Mouse (Mus musculus) MEL (cell line): Measurements from ENCODE around the gene Olfr761. TPM values are rescaled to one million over a fixed set of nuclear protein-coding genes. Genes with fewer than 3 reads are reported as not detected.

Experiments
- DNase-seq: peaks from one replicate; pipeline ENCODE4 v3.0.0; 2011; ENCODE audit warnings: low read depth, low spot score
- H3K27ac ChIP-seq: 2 replicates; pipeline ENCODE4 v1.5.1; 2012; ENCODE audit warnings: low read depth, mild to moderate bottlenecking, control low read depth, low read length, moderate library complexity; ENCODE audit not compliant: control insufficient read depth
- H3K27me3 ChIP-seq, 2 experiments: fragments of 150-350 bp in 1 of 2; sonication (generic) in 1 of 2; 2 replicates each; pipeline ENCODE4 v1.6.1; 2012; ENCODE audit warnings: low read length in 2 of 2, mild to moderate bottlenecking in 2 of 2, improper control_type of control experiment in 1 of 2, moderate library complexity in 1 of 2; ENCODE audit not compliant: insufficient read depth in 2 of 2, control insufficient read depth in 1 of 2
- H3K36me3 ChIP-seq, 2 experiments: 2 replicates each; pipeline ENCODE4 v1.6.1; 2012 to 2014; ENCODE audit warnings: low read length in 2 of 2, improper control_type of control experiment in 1 of 2, inconsistent platforms in 1 of 2, mild to moderate bottlenecking in 1 of 2; ENCODE audit not compliant: insufficient read depth in 2 of 2, control insufficient read depth in 1 of 2
- H3K4me1 ChIP-seq, 2 experiments: fragments of 150-350 bp in 1 of 2; sonication (generic) in 1 of 2; 2 replicates each; pipeline ENCODE4 v1.6.1; 2012; ENCODE audit warnings: low read length in 2 of 2, improper control_type of control experiment in 1 of 2, mild to moderate bottlenecking in 1 of 2; ENCODE audit not compliant: insufficient read depth in 2 of 2, control insufficient read depth in 1 of 2
- H3K4me3 ChIP-seq, 2 experiments: fragments of 150-350 bp in 1 of 2; sonication (generic) in 1 of 2; 2 replicates each; pipeline ENCODE4 v1.5.1; 2012; ENCODE audit warnings: low read depth in 2 of 2, low read length in 2 of 2, mild to moderate bottlenecking in 2 of 2, moderate library complexity in 2 of 2, control low read depth in 1 of 2, improper control_type of control experiment in 1 of 2; ENCODE audit not compliant: control insufficient read depth in 1 of 2, insufficient read depth in 1 of 2
- H3K79me2 ChIP-seq: 2 replicates; pipeline ENCODE4 v1.6.1; 2012; ENCODE audit warnings: mild to moderate bottlenecking, low read length, moderate library complexity; ENCODE audit not compliant: control insufficient read depth, poor library complexity, insufficient read depth
- H3K9ac ChIP-seq: 2 replicates; pipeline ENCODE4 v1.6.1; 2012; ENCODE audit warnings: low read depth, mild to moderate bottlenecking, control low read depth, low read length, moderate library complexity; ENCODE audit not compliant: control insufficient read depth, poor library complexity, severe bottlenecking
- H3K9me3 ChIP-seq: fragments of 150-350 bp; sonication (generic); replicated peaks from 2 replicates; pipeline ENCODE4 v1.6.1; 2012; ENCODE audit warnings: mild to moderate bottlenecking, low read length, improper control_type of control experiment, moderate library complexity; ENCODE audit not compliant: insufficient read depth
- BHLHE40 ChIP-seq: IDR thresholded peaks from 2 replicates; pipeline ENCODE4 v1.6.1; 2012; ENCODE audit warnings: low read depth, mild to moderate bottlenecking, inconsistent platforms, low read length, improper control_type of control experiment, borderline replicate concordance
- CHD1 ChIP-seq: IDR thresholded peaks from 2 replicates; pipeline ENCODE4 v1.6.1; 2012; ENCODE audit warnings: low read depth, mild to moderate bottlenecking, inconsistent platforms, low read length, improper control_type of control experiment
- CHD2 ChIP-seq: IDR thresholded peaks from 2 replicates; pipeline ENCODE4 v1.6.1; 2011; ENCODE audit warnings: low read length, improper control_type of control experiment
- CTCF ChIP-seq, 3 experiments: IDR thresholded peaks in 2 of 3; conservative IDR thresholded peaks in 1 of 3; 2 replicates each; pipeline ENCODE4 v1.5.1; 2011 to 2012; ENCODE audit warnings: low read length in 3 of 3, low read depth in 2 of 3, mild to moderate bottlenecking in 2 of 3, improper control_type of control experiment in 1 of 3, inconsistent platforms in 1 of 3, mixed read lengths in 1 of 3, moderate library complexity in 1 of 3; ENCODE audit not compliant: control insufficient read depth in 1 of 3, insufficient read depth in 1 of 3, poor library complexity in 1 of 3, severe bottlenecking in 1 of 3
- E2F4 ChIP-seq: IDR thresholded peaks from 2 replicates; pipeline ENCODE4 v1.6.1; 2011; ENCODE audit warnings: low read depth, low read length, improper control_type of control experiment, borderline replicate concordance
- EP300 ChIP-seq, 2 experiments: IDR thresholded peaks; 2 replicates each; pipeline ENCODE4 v1.6.1; 2011; ENCODE audit warnings: improper control_type of control experiment in 2 of 2, low read length in 2 of 2, low read depth in 1 of 2, mild to moderate bottlenecking in 1 of 2
- ETS1 ChIP-seq: IDR thresholded peaks from 2 replicates; pipeline ENCODE4 v1.6.1; 2012; ENCODE audit warnings: low read depth, mild to moderate bottlenecking, inconsistent platforms, low read length, improper control_type of control experiment, moderate library complexity
- GABPA ChIP-seq: IDR thresholded peaks from 2 replicates; pipeline ENCODE4 v1.6.1; 2012; ENCODE audit warnings: low read depth, mild to moderate bottlenecking, inconsistent platforms, low read length, improper control_type of control experiment, moderate library complexity
- GATA1 ChIP-seq: IDR thresholded peaks from 2 replicates; pipeline ENCODE4 v1.6.1; 2011; ENCODE audit warnings: low read depth, low read length, improper control_type of control experiment
- HCFC1 ChIP-seq: IDR thresholded peaks from 2 replicates; pipeline ENCODE4 v1.6.1; 2012; ENCODE audit warnings: low read depth, mild to moderate bottlenecking, inconsistent platforms, low read length, improper control_type of control experiment, moderate library complexity
- JUND ChIP-seq: IDR thresholded peaks from 2 replicates; pipeline ENCODE4 v1.6.1; 2011; ENCODE audit warnings: low read depth, mild to moderate bottlenecking, improper control_type of control experiment, low read length
- KAT2A ChIP-seq: conservative IDR thresholded peaks from 2 replicates; pipeline ENCODE4 v1.6.1; 2012; ENCODE audit warnings: low read depth, low read length, improper control_type of control experiment, inconsistent platforms
- MAFK ChIP-seq: IDR thresholded peaks from 2 replicates; pipeline ENCODE4 v1.6.1; 2011; ENCODE audit warnings: low read depth, mild to moderate bottlenecking, low read length, improper control_type of control experiment, borderline replicate concordance
- MAX ChIP-seq: IDR thresholded peaks from 2 replicates; pipeline ENCODE4 v1.6.1; 2011; ENCODE audit warnings: low read length, improper control_type of control experiment
- MAZ ChIP-seq: IDR thresholded peaks from 2 replicates; pipeline ENCODE4 v1.6.1; 2012; ENCODE audit warnings: low read depth, mild to moderate bottlenecking, inconsistent platforms, low read length, improper control_type of control experiment
- MEF2A ChIP-seq: IDR thresholded peaks from 2 replicates; pipeline ENCODE4 v1.6.1; 2014; ENCODE audit warnings: low read depth, mild to moderate bottlenecking, inconsistent platforms, low read length, improper control_type of control experiment; ENCODE audit not compliant: poor library complexity, insufficient replicate concordance, severe bottlenecking; ENCODE audit errors: extremely low read depth
- MXI1 ChIP-seq: IDR thresholded peaks from 2 replicates; pipeline ENCODE4 v1.6.1; 2011; ENCODE audit warnings: mild to moderate bottlenecking, low read depth, low read length, improper control_type of control experiment
- MYB ChIP-seq: IDR thresholded peaks from 2 replicates; pipeline ENCODE4 v1.6.1; 2011; ENCODE audit warnings: mild to moderate bottlenecking, low read depth, low read length, improper control_type of control experiment
- MYC ChIP-seq: IDR thresholded peaks from 2 replicates; pipeline ENCODE4 v1.6.1; 2011; ENCODE audit warnings: low read depth, mild to moderate bottlenecking, low read length, improper control_type of control experiment, moderate library complexity
- NRF1 ChIP-seq: IDR thresholded peaks from 2 replicates; pipeline ENCODE4 v1.6.1; 2014; ENCODE audit warnings: low read depth, mild to moderate bottlenecking, inconsistent platforms, low read length, improper control_type of control experiment, moderate library complexity; ENCODE audit not compliant: poor library complexity, insufficient read depth, severe bottlenecking
- POLR2A ChIP-seq, 2 experiments: IDR thresholded peaks; 2 replicates each; pipeline ENCODE4 v1.6.1; 2011 to 2012; ENCODE audit warnings: low read length in 2 of 2, mild to moderate bottlenecking in 2 of 2, control low read depth in 1 of 2, improper control_type of control experiment in 1 of 2, low read depth in 1 of 2, moderate library complexity in 1 of 2; ENCODE audit not compliant: control insufficient read depth in 1 of 2, insufficient read depth in 1 of 2, poor library complexity in 1 of 2
- POLR2AphosphoS2 ChIP-seq: IDR thresholded peaks from 2 replicates; pipeline ENCODE4 v1.6.1; 2011; ENCODE audit warnings: low read length, improper control_type of control experiment
- POLR2AphosphoS5 ChIP-seq: IDR thresholded peaks from 2 replicates; pipeline ENCODE4 v1.6.1; 2012; ENCODE audit warnings: low read depth, borderline replicate concordance, mild to moderate bottlenecking, inconsistent platforms, low read length, moderate library complexity, mixed read lengths
- RAD21 ChIP-seq: IDR thresholded peaks from 2 replicates; pipeline ENCODE4 v1.6.1; 2011; ENCODE audit warnings: mild to moderate bottlenecking, low read depth, low read length, improper control_type of control experiment
- RCOR1 ChIP-seq: IDR thresholded peaks from 2 replicates; pipeline ENCODE4 v1.6.1; 2012; ENCODE audit warnings: low read depth, mild to moderate bottlenecking, inconsistent platforms, low read length, improper control_type of control experiment
- SIN3A ChIP-seq: IDR thresholded peaks from 2 replicates; pipeline ENCODE4 v1.6.1; 2012; ENCODE audit warnings: low read length, improper control_type of control experiment, inconsistent platforms
- SMC3 ChIP-seq: IDR thresholded peaks from 2 replicates; pipeline ENCODE4 v1.6.1; 2011; ENCODE audit warnings: low read depth, low read length, improper control_type of control experiment
- TAL1 ChIP-seq: IDR thresholded peaks from 2 replicates; pipeline ENCODE4 v1.6.1; 2012; ENCODE audit warnings: mild to moderate bottlenecking, inconsistent platforms, low read length, moderate library complexity, mixed read lengths
- TBP ChIP-seq: IDR thresholded peaks from 2 replicates; pipeline ENCODE4 v1.8.0; 2011; ENCODE audit warnings: low read depth, low read length, improper control_type of control experiment
- TCF12 ChIP-seq: IDR thresholded peaks from 2 replicates; pipeline ENCODE4 v1.6.1; 2014; ENCODE audit warnings: low read depth, mild to moderate bottlenecking, inconsistent platforms, low read length, improper control_type of control experiment, moderate library complexity
- UBTF ChIP-seq: IDR thresholded peaks from 2 replicates; pipeline ENCODE4 v1.6.1; 2012; ENCODE audit warnings: low read depth, mild to moderate bottlenecking, inconsistent platforms, low read length, improper control_type of control experiment, moderate library complexity, borderline replicate concordance; ENCODE audit not compliant: insufficient read depth
- USF1 ChIP-seq: IDR thresholded peaks from 2 replicates; pipeline ENCODE4 v1.6.1; 2014; ENCODE audit warnings: low read depth, mild to moderate bottlenecking, inconsistent platforms, low read length, improper control_type of control experiment, moderate library complexity
- USF2 ChIP-seq, 2 experiments: IDR thresholded peaks; 2 replicates each; pipeline ENCODE4 v1.6.1; 2011 to 2012; ENCODE audit warnings: improper control_type of control experiment in 2 of 2, low read length in 2 of 2, borderline replicate concordance in 1 of 2, inconsistent platforms in 1 of 2, low read depth in 1 of 2, mild to moderate bottlenecking in 1 of 2; ENCODE audit not compliant: insufficient read depth in 1 of 2
- ZC3H11A ChIP-seq: IDR thresholded peaks from 2 replicates; pipeline ENCODE4 v1.6.1; 2012; ENCODE audit warnings: low read depth, mild to moderate bottlenecking, inconsistent platforms, low read length, improper control_type of control experiment
- ZKSCAN1 ChIP-seq: IDR thresholded peaks from 2 replicates; pipeline ENCODE4 v1.6.1; 2012; ENCODE audit warnings: low read depth, mild to moderate bottlenecking, inconsistent platforms, low read length, improper control_type of control experiment, moderate library complexity
- ZMIZ1 ChIP-seq: IDR thresholded peaks from 2 replicates; pipeline ENCODE4 v1.6.1; 2012; ENCODE audit warnings: low read depth, mild to moderate bottlenecking, inconsistent platforms, low read length, improper control_type of control experiment, moderate library complexity
- ZNF384 ChIP-seq: IDR thresholded peaks from 2 replicates; pipeline ENCODE4 v1.6.1; 2012; ENCODE audit warnings: low read depth, mild to moderate bottlenecking, inconsistent platforms, low read length, improper control_type of control experiment
- polyA plus RNA-seq, 2 experiments: library from polyadenylated mRNA; stranded (reverse) in 1 of 2; unstranded in 1 of 2; fragments of >175 nt in 1 of 2; fragments of >200 nt in 1 of 2; gene quantifications; 2 replicates each; pipeline versions ENCODE4 v1.2.1 to v1.2.4; 2012; ENCODE audit warnings: low replicate concordance in 2 of 2, low read depth in 1 of 2; ENCODE audit not compliant: insufficient read length in 2 of 2, insufficient read depth in 1 of 2, missing spikeins in 1 of 2
- total RNA-seq: library from RNA; depleted of rRNA; stranded (reverse); fragments of 300-350 nt; gene quantifications from 2 replicates; pipeline ENCODE4 v1.2.3, GENCODE M21; 2012

The Olfr761 gene
- total and polyA plus RNA-seq, 3 experiments = not detected

- Histone ChIP-seq H3K36me3 (peaks cover 0 to 13% of the 10 kb centered on the region in 2 experiments; a peak in 2 of 4 replicates), H3K27ac (peak overlapping the region; percentile 51), H3K27me3 (no peaks in the 10 kb centered on the region), H3K4me1 (peaks cover 7 to 8% of the 10 kb centered on the region in 2 experiments; a peak in 3 of 4 replicates), H3K79me2 (no peaks in the 10 kb centered on the region), H3K4me3 (peak overlapping the region; percentile 1 to 45; a peak in 2 of 4 replicates), H3K9me3 (no peaks in the 10 kb centered on the region), H3K9ac (no peak overlapping the region)
- peak; percentile 93 for DNase-seq
- TF ChIP-seq SMC3 (no peak), POLR2AphosphoS2 (no peak), E2F4 (no peak), CHD1 (no peak), POLR2AphosphoS5 (no peak), RCOR1 (peak; percentile 92), TBP (peak; percentile 44; the same call in 1 of the 2 replicates), ZMIZ1 (no peak; the same call in 1 of the 2 replicates), MYC (0 out of 2 replicates have a peak, but pooled peaks have one; percentile 58), ZC3H11A (no peak), TCF12 (peak; percentile 100), POLR2A (IDR thresholded peaks at IDR 0.05; ENCODE audit: control insufficient read depth in 1 of 2, insufficient read depth in 1 of 2, low read depth in 1 of 2, low read length in 2 of 2, poor library complexity in 1 of 2) (no peak), CTCF (IDR thresholded peaks at IDR 0.05 in 2 of 3, conservative IDR thresholded peaks at IDR 0.05 in 1 of 3; ENCODE audit: control insufficient read depth in 1 of 3, insufficient read depth in 1 of 3, low read depth in 2 of 3, low read length in 3 of 3, poor library complexity in 1 of 3, severe bottlenecking in 1 of 3) (no peak), EP300 (IDR thresholded peaks at IDR 0.05; ENCODE audit: low read depth in 1 of 2, low read length in 2 of 2) (peak; percentile 97 to 99), NRF1 (no peak), TAL1 (peak; percentile 98), GABPA (no peak), ZKSCAN1 (peak; percentile 96), MAFK (no peak; the same call in 1 of the 2 replicates), USF2 (IDR thresholded peaks at IDR 0.05; ENCODE audit: borderline replicate concordance in 1 of 2, insufficient read depth in 1 of 2, low read depth in 1 of 2, low read length in 2 of 2) (no peak), GATA1 (peak; percentile 98), MXI1 (no peak), MAX (peak; percentile 13; the same call in 1 of the 2 replicates), UBTF (no peak), ETS1 (peak; percentile 86), HCFC1 (no peak), JUND (peak; percentile 47; the same call in 1 of the 2 replicates), MEF2A (no peak), MYB (no peak), BHLHE40 (no peak), CHD2 (no peak; the same call in 1 of the 2 replicates), ZNF384 (peak; percentile 46; the same call in 1 of the 2 replicates), MAZ (no peak), KAT2A (no peak), RAD21 (no peak), USF1 (no peak), SIN3A (peak; percentile 54)
These were observed 37.6 kb upstream of the Olfr761 start for GRCm38 (mm10) chr17:37990453-37990961.
